Mouse (Mus musculus) lung, postnatal 14 days (tissue): ENCODE measurements around the gene Nudt12.

Experiments used
- DNase-seq: peaks from one replicate; pipeline ENCODE4 v3.0.0; 2021

Gene Nudt12

DNA sequence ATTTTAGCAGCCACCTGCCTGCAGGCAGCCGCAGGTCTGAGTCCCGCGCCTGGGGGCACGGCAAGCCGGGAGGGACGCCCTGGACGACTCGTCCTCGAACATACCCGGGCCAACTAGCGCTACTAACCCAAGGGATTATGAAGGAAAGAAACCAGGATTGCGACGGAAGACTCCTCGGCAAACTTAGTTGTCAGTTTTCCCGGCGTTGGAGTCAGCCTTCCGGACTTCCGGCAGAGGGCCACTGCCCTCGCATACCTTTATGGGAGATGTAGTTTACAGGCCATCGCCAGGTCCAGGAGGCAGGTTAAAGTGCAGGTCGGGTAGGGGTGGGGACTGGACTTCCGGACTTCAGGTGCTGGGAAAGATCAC is at the start of gene Nudt12:
Gene Nudt12 (minus strand): TSS at position 282 of the 369 bp plus-strand sequence.
- DNase-seq: peak; percentile 57

DNA sequence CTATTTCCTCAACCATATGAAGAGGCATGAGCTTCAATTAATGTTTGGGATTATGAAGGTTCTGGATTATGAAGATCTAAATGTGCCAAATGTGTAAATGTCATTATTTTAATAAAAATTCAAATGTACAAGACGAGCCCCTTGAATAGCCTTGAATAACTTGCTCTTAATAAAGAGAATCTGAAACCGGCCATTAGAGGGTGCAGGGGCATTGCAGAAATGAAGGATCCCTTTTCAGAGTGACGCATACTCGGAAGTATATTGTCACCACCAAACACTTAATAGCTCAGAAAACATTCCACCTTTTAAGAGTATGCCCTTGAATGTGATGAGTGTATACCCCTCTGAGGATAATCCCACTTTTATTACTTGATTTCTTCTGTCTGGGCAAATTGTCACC is 40.1 kb upstream of the Nudt12 start:
- DNase-seq: no peak

DNA sequence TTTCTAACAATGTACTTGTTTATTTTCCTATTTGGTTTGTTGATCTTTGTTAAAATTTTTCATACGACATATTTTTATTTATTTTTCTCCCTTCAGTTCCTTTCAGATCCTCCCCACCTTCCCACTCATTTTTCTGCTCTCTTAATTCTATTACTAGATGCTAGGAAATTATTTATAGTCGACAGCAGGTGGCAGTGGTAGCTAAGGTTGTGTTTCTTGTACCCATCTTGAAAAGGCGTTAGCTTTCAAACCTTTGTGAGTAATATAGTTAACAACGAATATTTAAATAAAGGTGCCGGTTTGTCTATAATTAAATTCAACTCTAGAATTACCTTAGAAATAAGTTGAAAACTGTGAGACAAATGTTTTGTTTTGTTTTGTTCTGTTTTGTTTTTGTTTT is 26.6 kb upstream of the Nudt12 start:
- no peak for DNase-seq

GRCm38 (mm10) chr17:59033445-59033844 is 20.3 kb upstream of the Nudt12 start:
- no peak for DNase-seq

DNA sequence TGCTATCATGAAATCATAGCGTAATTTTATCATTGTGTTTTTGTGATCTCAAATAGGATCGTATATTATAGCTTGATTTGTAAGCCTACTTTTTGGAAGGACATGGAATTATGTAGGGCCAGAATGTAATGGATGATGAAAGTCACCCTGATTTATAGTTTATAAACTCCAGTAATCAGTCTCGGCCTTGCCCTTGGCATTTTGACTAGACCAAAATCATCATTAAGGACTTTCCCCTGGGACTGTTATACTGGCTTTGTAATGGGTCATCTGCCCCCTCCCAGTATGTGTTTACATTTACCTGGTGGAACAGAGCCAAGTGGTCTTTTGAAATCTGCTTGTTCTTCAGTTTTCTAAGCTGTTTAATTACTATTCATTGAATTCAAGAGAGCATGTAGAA is 13.2 kb upstream of the Nudt12 start:
- no peak for DNase-seq

DNA sequence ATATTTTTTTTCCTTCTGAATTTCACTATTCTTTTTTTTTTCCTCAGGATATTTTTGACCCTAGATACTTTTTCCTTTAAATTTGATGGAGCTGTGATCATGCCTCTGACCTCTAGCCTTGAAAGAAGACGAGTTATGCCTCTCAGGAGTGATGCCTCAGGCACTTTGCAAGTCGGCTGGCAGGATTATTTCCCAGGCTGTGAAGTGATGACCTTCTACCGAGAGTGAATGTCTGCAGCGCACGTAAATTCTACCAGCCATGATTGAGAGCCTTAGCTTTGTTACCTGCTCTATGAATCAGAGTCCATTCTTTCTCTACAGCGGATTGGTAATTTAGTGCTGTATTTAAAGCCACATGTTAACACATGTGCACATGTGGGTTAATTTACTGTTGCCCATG is 11.3 kb upstream of the Nudt12 start:
- no peak for DNase-seq

DNA sequence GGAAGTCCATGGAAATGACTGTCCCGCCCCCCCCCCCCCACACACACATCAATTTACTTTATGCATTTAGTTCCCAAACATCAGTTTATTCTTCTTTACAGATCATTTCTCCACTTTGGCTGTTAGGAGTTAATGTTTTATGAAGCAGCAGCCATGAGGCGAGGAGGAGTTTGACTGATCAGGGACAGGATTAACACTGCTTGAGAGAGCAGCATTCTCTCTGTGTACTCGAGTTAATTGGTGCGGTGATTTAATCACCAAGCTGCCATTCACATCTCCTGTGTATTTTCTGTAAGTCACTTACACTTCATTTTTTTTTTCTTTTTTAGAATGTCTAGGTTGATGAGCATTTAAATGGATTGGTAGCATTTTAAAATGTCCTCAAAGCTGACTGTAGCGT is 10.8 kb upstream of the Nudt12 start:
- DNase-seq: no peak

GRCm38 (mm10) chr17:59018666-59019065 is 5.5 kb upstream of the Nudt12 start:
- no peak for DNase-seq

- no peak for DNase-seq
These were observed 616 bp downstream of the Nudt12 start for GRCm38 (mm10) chr17:59012421-59013090.

GRCm38 (mm10) chr17:59011546-59012307 is 1.4 kb downstream of the Nudt12 start:
- DNase-seq: no peak

- no peak for DNase-seq
These were observed 21.9 kb downstream of the Nudt12 start, which contains the start of gene Pdzph1 for GRCm38 (mm10) chr17:58991275-58991674. Gene Pdzph1, minus strand, starts transcription at chr17:58991375.

DNA sequence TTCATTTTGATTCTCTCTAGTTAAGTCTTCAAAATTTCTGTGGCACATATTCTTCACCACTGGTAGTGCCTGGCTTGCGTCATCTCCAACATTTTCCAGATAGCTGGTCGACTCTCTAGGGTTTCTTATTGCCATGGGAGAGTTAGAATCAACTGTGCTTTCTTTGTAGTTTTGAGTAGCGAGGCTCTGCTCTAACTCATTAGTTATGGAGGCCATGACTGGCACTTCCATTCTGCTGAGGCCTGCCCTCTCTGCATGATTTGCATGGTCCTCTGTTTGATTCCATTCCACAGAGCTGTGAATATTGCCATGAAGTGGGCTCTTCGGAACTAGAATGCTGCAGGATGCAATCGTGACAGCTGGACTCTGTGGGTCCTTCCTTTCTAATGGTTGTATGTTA is 39.9 kb downstream of the Nudt12 start:
- DNase-seq: no peak

DNA sequence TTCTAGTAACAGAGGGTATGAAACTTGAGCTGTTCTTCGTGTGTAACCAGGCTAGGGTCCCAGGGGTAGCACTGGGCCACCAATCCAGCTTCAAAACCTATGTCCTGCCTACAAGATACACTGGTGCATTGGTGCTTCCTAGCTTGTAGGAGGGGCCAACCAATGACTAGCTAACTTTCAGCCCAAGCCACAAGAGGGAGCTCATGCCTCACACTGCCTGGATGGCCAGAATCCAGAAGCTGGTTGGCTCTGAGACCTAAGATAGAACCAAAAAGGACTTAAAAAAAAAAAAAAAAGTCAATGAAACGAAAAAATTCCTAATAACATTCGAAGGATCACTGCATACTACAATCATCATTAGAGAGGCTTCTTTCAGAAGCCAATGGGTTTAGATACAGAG is 53.3 kb downstream of the Nudt12 start:
- DNase-seq: no peak

DNA sequence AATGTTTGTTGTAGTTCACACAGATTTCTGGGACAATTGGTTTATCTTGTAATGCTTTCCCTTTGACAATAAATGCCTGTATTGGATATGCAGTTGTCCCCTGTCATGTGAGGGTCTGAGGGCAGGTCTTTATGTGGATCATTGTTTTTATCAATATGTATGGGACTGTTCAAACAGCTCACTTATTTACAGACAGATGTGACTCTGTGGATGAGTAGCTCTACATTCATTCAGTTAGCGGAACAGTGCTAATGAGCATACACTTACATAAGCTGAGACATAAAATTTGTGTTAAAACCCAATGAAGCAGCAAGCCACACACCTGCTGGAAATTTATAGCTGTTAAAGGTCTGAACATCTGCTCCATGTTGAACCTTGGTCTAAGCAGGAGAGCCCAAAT is 56.1 kb downstream of the Nudt12 start:
- no peak for DNase-seq
